Mouse (Mus musculus): ENCODE results near the gene Ppp1r9a.

Gene Ppp1r9a

GRCm38 (mm10) chr6:5006283-5006946 lies 103.7 kb downstream of the Ppp1r9a start:
- CTCF ChIA-PET, result no interaction called here

GRCm38 (mm10) chr6:5008166-5008565 lies 105.4 kb downstream of the Ppp1r9a start:
- CTCF ChIA-PET, result no interaction called here

GRCm38 (mm10) chr6:5008603-5009002 lies 105.9 kb downstream of the Ppp1r9a start:
- CTCF ChIA-PET, result no interaction called here

GRCm38 (mm10) chr6:5010553-5011416 lies 108.1 kb downstream of the Ppp1r9a start:
- CTCF ChIA-PET, result no interaction called here

GRCm38 (mm10) chr6:5012794-5013193 lies 110.1 kb downstream of the Ppp1r9a start:
- CTCF ChIA-PET, result no interaction called here

GRCm38 (mm10) chr6:5014567-5014966 lies 111.8 kb downstream of the Ppp1r9a start:
- CTCF ChIA-PET, result no interaction called here

GRCm38 (mm10) chr6:5015173-5015572 lies 112.5 kb downstream of the Ppp1r9a start:
- CTCF ChIA-PET, result no interaction called here

- CTCF ChIA-PET, result interaction anchor here (0.7 kb wide), 1 partner anchor 1108 kb away, joined by 15 read pairs; no protein-coding TSS in a partner anchor
Observed at GRCm38 (mm10) chr6:5017945-5018511, 115.3 kb downstream of the Ppp1r9a start.

- CTCF ChIA-PET, result no interaction called here
Observed at GRCm38 (mm10) chr6:5019208-5019607, 116.5 kb downstream of the Ppp1r9a start.

GRCm38 (mm10) chr6:5019969-5020368 lies 117.3 kb downstream of the Ppp1r9a start:
- CTCF ChIA-PET, result no interaction called here

- CTCF ChIA-PET, result no interaction called here
Observed at GRCm38 (mm10) chr6:5020510-5020909, 117.8 kb downstream of the Ppp1r9a start.

GRCm38 (mm10) chr6:5022677-5023076 lies 120.0 kb downstream of the Ppp1r9a start:
- CTCF ChIA-PET, result no interaction called here

GRCm38 (mm10) chr6:5024893-5025292 lies 122.2 kb downstream of the Ppp1r9a start:
- CTCF ChIA-PET, result no interaction called here

- CTCF ChIA-PET, result no interaction called here
Observed at GRCm38 (mm10) chr6:5026772-5027171, 124.1 kb downstream of the Ppp1r9a start.

GRCm38 (mm10) chr6:5027213-5027612 lies 124.5 kb downstream of the Ppp1r9a start:
- CTCF ChIA-PET, result no interaction called here

GRCm38 (mm10) chr6:5027801-5028200 lies 125.1 kb downstream of the Ppp1r9a start:
- CTCF ChIA-PET, result no interaction called here

- CTCF ChIA-PET, result no interaction called here
Observed at GRCm38 (mm10) chr6:5029205-5029927, 126.6 kb downstream of the Ppp1r9a start.

- CTCF ChIA-PET, result no interaction called here
Observed at GRCm38 (mm10) chr6:5029956-5030355, 127.2 kb downstream of the Ppp1r9a start.

- CTCF ChIA-PET, result no interaction called here
Observed at GRCm38 (mm10) chr6:5032986-5033633, 130.4 kb downstream of the Ppp1r9a start.

- CTCF ChIA-PET, result no interaction called here
Observed at GRCm38 (mm10) chr6:5037225-5037624, 134.5 kb downstream of the Ppp1r9a start.

GRCm38 (mm10) chr6:5038140-5038749 lies 135.5 kb downstream of the Ppp1r9a start:
- CTCF ChIA-PET, result no interaction called here

All from spleen, embryonic (tissue).